In the genomic region with DNA sequence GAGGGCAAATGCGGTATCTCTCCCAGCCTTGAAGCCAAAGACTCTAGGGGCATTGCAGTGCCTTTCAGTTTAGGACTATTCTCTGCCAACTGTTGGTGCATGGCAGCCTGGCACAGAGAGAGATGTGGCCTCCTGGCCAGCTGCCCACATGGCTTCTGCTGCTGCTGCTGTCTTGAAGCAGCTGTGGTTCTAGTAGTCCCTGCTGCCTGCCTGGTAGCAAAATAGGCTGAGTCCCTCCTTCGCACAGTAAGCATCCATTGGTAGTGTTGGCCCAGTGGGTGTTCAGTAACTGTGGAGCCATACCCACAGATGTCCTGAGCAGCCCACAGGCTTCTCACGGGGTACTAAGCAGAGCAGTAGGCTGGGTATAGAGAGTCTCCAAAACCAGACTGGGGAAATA, we compare ENCODE assay signal across 20 mouse cellular contexts. TPM values are rescaled to one million over a fixed set of nuclear protein-coding genes. Genes with fewer than 3 reads are reported as not detected.
DNase-seq lines count a peak whose midpoint lies in the region; ATAC-seq and TF ChIP-seq lines count a peak whose summit lies in the region.
"Had no signal": no experiment of that assay in that cellular context is flagged by ENCODE, and none has a peak within 500 bp of the region (broad histone marks: within the 10 kb centered on the region; RNA-seq: fewer than 3 reads in every experiment).

No protein-coding gene starts in this region.

- no peak for TF ChIP-seq POLR2A in brain, embryonic 14.5 days (IDR thresholded peaks at IDR 0.05; ENCODE audit: borderline replicate concordance, extremely low read depth, insufficient read depth, insufficient read length, poor library complexity, severe bottlenecking)

- peak; percentile 22 for DNase-seq in forebrain, embryonic 14.5 days (ENCODE audit: low spot score)
- DNase-seq in forebrain, embryonic 11.5 days (ENCODE audit: low spot score), result no peak
- DNase-seq in layer of hippocampus, adult 11-12 months (ENCODE audit: low spot score), result peak; percentile 66
- DNase-seq in layer of hippocampus, postnatal 36 days, result no peak
- peak; percentile 42 for DNase-seq in brain, embryonic 14.5 days (ENCODE audit: low read depth)
- peak; percentile 60 to 64 for DNase-seq in left cerebral cortex, postnatal 36 days (ENCODE audit: low spot score in 2 of 2)
- DNase-seq in liver, postnatal 0 days, result no peak
- DNase-seq: adrenal gland, postnatal 25 days; embryo, embryonic 11 days; liver; thymus, postnatal 36 days had no signal

- TF ChIP-seq CTCF in brain, embryonic 14.5 days (IDR thresholded peaks at IDR 0.05; ENCODE audit: borderline replicate concordance, extremely low read depth, insufficient read depth, insufficient read length), result no peak
- no peak for TF ChIP-seq CTCF in liver, postnatal 0 days (IDR thresholded peaks at IDR 0.05; ENCODE audit: low read depth)

- H3K27me3 ChIP-seq in forebrain, embryonic 14.5 days (replicated peaks; ENCODE audit: control insufficient read depth, insufficient read depth, low read length), result no peaks in the 10 kb centered on the region
- H3K27me3 ChIP-seq in forebrain, embryonic 11.5 days (ENCODE audit: control insufficient read depth, insufficient read depth, low read length), result no peaks in the 10 kb centered on the region
- H3K27me3 ChIP-seq in liver, postnatal 0 days (ENCODE audit: insufficient read depth, low read length), result no peaks in the 10 kb centered on the region
- H3K27me3 ChIP-seq: neural tube, embryonic 12.5 days had no signal

- H3K4me2 ChIP-seq in forebrain, embryonic 14.5 days (ENCODE audit: low read length), result no peak overlapping the region
- H3K4me2 ChIP-seq in forebrain, embryonic 11.5 days (ENCODE audit: low read depth, low read length, severe bottlenecking), result no peak overlapping the region
- H3K4me2 ChIP-seq in liver, postnatal 0 days (ENCODE audit: low read depth, low read length), result no peak overlapping the region
- H3K4me2 ChIP-seq: neural tube, embryonic 12.5 days had no signal

- H3K9me3 ChIP-seq in forebrain, embryonic 14.5 days (replicated peaks; ENCODE audit: control insufficient read depth, low read length), result no peaks in the 10 kb centered on the region
- H3K9me3 ChIP-seq in forebrain, embryonic 11.5 days (ENCODE audit: control insufficient read depth, low read length), result no peaks in the 10 kb centered on the region
- H3K9me3 ChIP-seq in liver, postnatal 0 days (ENCODE audit: low read length), result no peaks in the 10 kb centered on the region
- H3K9me3 ChIP-seq: neural tube, embryonic 12.5 days had no signal

- no peaks in the 10 kb centered on the region; the same call in 1 of the 2 replicates for H3K36me3 ChIP-seq in forebrain, embryonic 14.5 days (ENCODE audit: control insufficient read depth, insufficient read depth, low read length)
- H3K36me3 ChIP-seq in forebrain, embryonic 11.5 days (ENCODE audit: control insufficient read depth, insufficient read depth, low read length), result no peaks in the 10 kb centered on the region
- H3K36me3 ChIP-seq in liver, postnatal 0 days (replicated peaks; ENCODE audit: insufficient read depth, low read length), result no peaks in the 10 kb centered on the region
- H3K36me3 ChIP-seq: neural tube, embryonic 12.5 days had no signal

- WGBS in forebrain, embryonic 14.5 days, result 90% methylated on average over 3 of the region's 3 CpGs
- 90% methylated on average over 3 of the region's 3 CpGs for WGBS in forebrain, embryonic 11.5 days
- WGBS in liver, postnatal 0 days (ENCODE audit: insufficient replicate concordance), result 73% methylated on average over 3 of the region's 3 CpGs

- TF ChIP-seq EP300 in liver, postnatal 0 days (IDR thresholded peaks at IDR 0.05; ENCODE audit: low read depth), result no peak

- intact Hi-C loops in left cerebral cortex, postnatal 36 days (cut with DNase I), result no loop called here

- ATAC-seq in forebrain, embryonic 14.5 days, result no peak
- ATAC-seq in forebrain, embryonic 11.5 days (replicated peaks; ENCODE audit: low FRiP score), result no peak
- no peak for ATAC-seq in erythroblast, adult 5-6 weeks (replicated peaks; ENCODE audit: low FRiP score, poor library complexity, severe bottlenecking)
- no peak for ATAC-seq in liver, postnatal 0 days
- ATAC-seq: intestine, embryonic 16.5 days had no signal

- H3K4me3 ChIP-seq in forebrain, embryonic 14.5 days (ENCODE audit: low read depth, low read length), result no peak overlapping the region
- H3K4me3 ChIP-seq in forebrain, embryonic 11.5 days (ENCODE audit: low read depth, low read length), result no peak overlapping the region
- H3K4me3 ChIP-seq in liver, postnatal 0 days (ENCODE audit: low read depth, low read length), result no peak overlapping the region
- H3K4me3 ChIP-seq: erythroblast, embryonic 14.5 days; neural tube, embryonic 12.5 days had no signal

- H3K4me1 ChIP-seq in forebrain, embryonic 14.5 days (ENCODE audit: control insufficient read depth, insufficient read depth, low read length), result no peaks in the 10 kb centered on the region; the same call in 1 of the 2 replicates
- no peaks in the 10 kb centered on the region for H3K4me1 ChIP-seq in forebrain, embryonic 11.5 days (replicated peaks; ENCODE audit: control insufficient read depth, insufficient read depth, low read length)
- no peaks in the 10 kb centered on the region for H3K4me1 ChIP-seq in liver, postnatal 0 days (ENCODE audit: insufficient read depth)
- H3K4me1 ChIP-seq: neural tube, embryonic 12.5 days had no signal

- H3K27ac ChIP-seq in forebrain, embryonic 14.5 days (ENCODE audit: low read depth, low read length), result no peak overlapping the region
- H3K27ac ChIP-seq in forebrain, embryonic 11.5 days (ENCODE audit: low read depth, low read length), result no peak overlapping the region
- no peak overlapping the region for H3K27ac ChIP-seq in liver, postnatal 0 days (ENCODE audit: low read depth)
- H3K27ac ChIP-seq: neural tube, embryonic 12.5 days had no signal

- no peak overlapping the region for H3K9ac ChIP-seq in forebrain, embryonic 14.5 days (ENCODE audit: low read length)
- no peak overlapping the region for H3K9ac ChIP-seq in forebrain, embryonic 11.5 days (ENCODE audit: low read length)
- no peak overlapping the region for H3K9ac ChIP-seq in liver, postnatal 0 days (replicated peaks)
- H3K9ac ChIP-seq: neural tube, embryonic 12.5 days had no signal

RNA-seq across cellular contexts. Expression of a gene that starts 9.3 kb away (rescaled TPM):
- polyA plus RNA-seq in forebrain, embryonic 14.5 days (2014; fragmentation: Nextera tagmentation; extraction: Ambion mirVana), result 26.0 and 35.2 TPM in 2 replicates
- 8.2 and 8.9 TPM in 2 replicates for polyA plus RNA-seq in forebrain, embryonic 11.5 days (2014; fragmentation: Nextera tagmentation; extraction: Ambion mirVana)
- 100 to 1,000 TPM; 244 to 250 TPM for total RNA-seq in layer of hippocampus, postnatal 36 days (2021)
- polyA plus RNA-seq in brain, embryonic 14.5 days (2012; rRNA removed), result 226 and 262 TPM in 2 replicates
- 100 to 1,000 TPM; 210 to 227 TPM for total RNA-seq in left cerebral cortex, postnatal 36 days (2021)
- not detected in 2 replicates for total RNA-seq in erythroblast, adult 5-6 weeks (2015; ENCODE audit: low replicate concordance)
- total RNA-seq in erythroblast, adult 5-6 weeks (2017; ENCODE audit: low replicate concordance), result not detected in 2 replicates
- polyA plus RNA-seq in liver, postnatal 0 days (2015; fragmentation: Nextera tagmentation; extraction: Ambion mirVana), result not detected in 2 replicates
- total RNA-seq: megakaryocyte-erythroid progenitor cell, adult 5-6 weeks had no signal
- polyA plus RNA-seq: erythroblast, embryonic 14.5 days; gonadal fat pad, adult 2 months; heart, postnatal 0 days; large intestine, adult 2 months; lung, embryonic 16.5 days had no signal

Comparison
In these comparisons a context has a peak if more than half of its experiments do, and no peak if none do; other contexts are left out.
1. DNase-seq: peak in forebrain, embryonic 14.5 days (single experiment), layer of hippocampus, adult 11-12 months (single experiment), brain, embryonic 14.5 days (single experiment) and left cerebral cortex, postnatal 36 days (2 of 2); none in forebrain, embryonic 11.5 days (single experiment), layer of hippocampus, postnatal 36 days (0 of 2) and liver, postnatal 0 days (single experiment).